Mouse (Mus musculus): Measurements from ENCODE around the gene Ugt1a7c. TPM values are rescaled to one million over a fixed set of nuclear protein-coding genes. Genes with fewer than 3 reads are reported as not detected.

The Ugt1a7c gene
- polyA plus RNA-seq, 1 experiment from 2014 or later: 33.9 TPM

- Histone ChIP-seq H3K27me3 (ENCODE audit: control insufficient read depth, insufficient read depth, low read length) (no peaks in the 10 kb centered on the region), H3K4me2 (replicated peaks; ENCODE audit: low read depth) (no peak overlapping the region), H3K9me3 (ENCODE audit: control insufficient read depth, low read length) (peaks cover 48% of the 10 kb centered on the region), H3K9ac (ENCODE audit: low read length) (no peak overlapping the region), H3K27ac (replicated peaks) (no peak overlapping the region), H3K36me3 (ENCODE audit: control insufficient read depth, insufficient read depth, low read length) (no peaks in the 10 kb centered on the region), H3K4me1 (replicated peaks; ENCODE audit: control insufficient read depth, insufficient read depth) (no peaks in the 10 kb centered on the region), H3K4me3 (ENCODE audit: low read depth, low read length) (no peak overlapping the region)
- WGBS: 75% methylated on average over 6 of the region's 6 CpGs
- no peak for DNase-seq (ENCODE audit: low spot score)
- no peak; the same call in 1 of the 2 replicates for ATAC-seq (ENCODE audit: low FRiP score, low TSS enrichment)
- TF ChIP-seq CTCF (IDR thresholded peaks at IDR 0.05; ENCODE audit: low read depth): no peak
- TF ChIP-seq EP300 (optimal IDR thresholded peaks at IDR 0.05): no peak
Observed at GRCm38 (mm10) chr1:88245881-88246280, 151.0 kb downstream of the Ugt1a7c start.

- no peak for TF ChIP-seq CTCF (IDR thresholded peaks at IDR 0.05; ENCODE audit: low read depth)
- no peak for TF ChIP-seq EP300 (optimal IDR thresholded peaks at IDR 0.05)
- Histone ChIP-seq H3K36me3 (ENCODE audit: control insufficient read depth, insufficient read depth, low read length) (no peaks in the 10 kb centered on the region), H3K9me3 (ENCODE audit: control insufficient read depth, low read length) (peaks cover 47% of the 10 kb centered on the region), H3K27ac (replicated peaks) (no peak overlapping the region), H3K9ac (ENCODE audit: low read length) (no peak overlapping the region), H3K4me2 (replicated peaks; ENCODE audit: low read depth) (no peak overlapping the region), H3K4me1 (replicated peaks; ENCODE audit: control insufficient read depth, insufficient read depth) (no peaks in the 10 kb centered on the region), H3K27me3 (ENCODE audit: control insufficient read depth, insufficient read depth, low read length) (no peaks in the 10 kb centered on the region), H3K4me3 (ENCODE audit: low read depth, low read length) (no peak overlapping the region)
- ATAC-seq (ENCODE audit: low FRiP score, low TSS enrichment) (no peak), DNase-seq (ENCODE audit: low spot score) (no peak)
- WGBS: 46% methylated on average over 6 of the region's 6 CpGs
Observed at GRCm38 (mm10) chr1:88246386-88246785, 151.5 kb downstream of the Ugt1a7c start.

DNA sequence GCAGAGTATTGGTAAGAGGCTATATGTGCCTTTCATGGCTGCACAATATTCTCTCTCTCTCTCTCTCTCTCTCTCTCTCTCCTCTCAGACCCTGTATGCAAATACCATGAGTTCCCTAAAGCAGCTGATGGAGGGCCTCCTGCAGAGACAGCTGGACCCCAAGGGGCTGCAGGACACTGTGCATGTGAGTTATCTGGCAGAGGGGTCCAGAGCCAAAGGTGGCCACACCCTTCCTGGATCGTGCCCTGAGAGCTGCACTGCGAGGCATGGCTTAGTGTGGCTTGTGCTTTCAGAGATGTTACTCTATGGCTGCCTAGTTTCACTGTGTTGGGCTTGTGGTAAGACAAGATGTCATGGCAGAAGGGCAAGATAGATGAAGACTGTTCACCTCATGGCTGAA lies 152.8 kb downstream of the Ugt1a7c start:
- Histone ChIP-seq H3K36me3 (ENCODE audit: control insufficient read depth, insufficient read depth, low read length) (no peaks in the 10 kb centered on the region), H3K27me3 (ENCODE audit: control insufficient read depth, insufficient read depth, low read length) (no peaks in the 10 kb centered on the region), H3K4me1 (replicated peaks; ENCODE audit: control insufficient read depth, insufficient read depth) (no peaks in the 10 kb centered on the region), H3K27ac (replicated peaks) (no peak overlapping the region), H3K9ac (ENCODE audit: low read length) (no peak overlapping the region), H3K4me3 (ENCODE audit: low read depth, low read length) (no peak overlapping the region), H3K9me3 (ENCODE audit: control insufficient read depth, low read length) (peaks cover 42% of the 10 kb centered on the region), H3K4me2 (replicated peaks; ENCODE audit: low read depth) (no peak overlapping the region)
- WGBS: 43% methylated on average over 2 of the region's 2 CpGs
- ATAC-seq (ENCODE audit: low FRiP score, low TSS enrichment) (no peak), DNase-seq (ENCODE audit: low spot score) (no peak)
- TF ChIP-seq EP300 (optimal IDR thresholded peaks at IDR 0.05) (no peak), CTCF (IDR thresholded peaks at IDR 0.05; ENCODE audit: low read depth) (no peak)

GRCm38 (mm10) chr1:88248658-88249057 lies 153.8 kb downstream of the Ugt1a7c start:
- Histone ChIP-seq H3K9ac (ENCODE audit: low read length) (no peak overlapping the region), H3K36me3 (ENCODE audit: control insufficient read depth, insufficient read depth, low read length) (no peaks in the 10 kb centered on the region), H3K4me3 (ENCODE audit: low read depth, low read length) (no peak overlapping the region), H3K27me3 (ENCODE audit: control insufficient read depth, insufficient read depth, low read length) (no peaks in the 10 kb centered on the region), H3K4me1 (replicated peaks; ENCODE audit: control insufficient read depth, insufficient read depth) (no peaks in the 10 kb centered on the region), H3K4me2 (replicated peaks; ENCODE audit: low read depth) (no peak overlapping the region), H3K9me3 (ENCODE audit: control insufficient read depth, low read length) (peaks cover 40% of the 10 kb centered on the region), H3K27ac (replicated peaks) (no peak overlapping the region)
- ATAC-seq (ENCODE audit: low FRiP score, low TSS enrichment) (no peak), DNase-seq (ENCODE audit: low spot score) (no peak)
- TF ChIP-seq EP300 (optimal IDR thresholded peaks at IDR 0.05) (no peak), CTCF (IDR thresholded peaks at IDR 0.05; ENCODE audit: low read depth) (no peak)
- WGBS: 65% methylated on average over 4 of the region's 4 CpGs

GRCm38 (mm10) chr1:88249596-88249995 lies 154.7 kb downstream of the Ugt1a7c start:
- DNase-seq (ENCODE audit: low spot score) (no peak), ATAC-seq (ENCODE audit: low FRiP score, low TSS enrichment) (no peak)
- TF ChIP-seq EP300 (optimal IDR thresholded peaks at IDR 0.05): no peak
- Histone ChIP-seq H3K9ac (ENCODE audit: low read length) (no peak overlapping the region), H3K27me3 (ENCODE audit: control insufficient read depth, insufficient read depth, low read length) (no peaks in the 10 kb centered on the region), H3K9me3 (ENCODE audit: control insufficient read depth, low read length) (peaks cover 39% of the 10 kb centered on the region), H3K4me3 (ENCODE audit: low read depth, low read length) (no peak overlapping the region), H3K4me2 (replicated peaks; ENCODE audit: low read depth) (no peak overlapping the region), H3K36me3 (ENCODE audit: control insufficient read depth, insufficient read depth, low read length) (no peaks in the 10 kb centered on the region), H3K27ac (replicated peaks) (no peak overlapping the region), H3K4me1 (replicated peaks; ENCODE audit: control insufficient read depth, insufficient read depth) (no peaks in the 10 kb centered on the region)
- 77% methylated on average over 7 of the region's 7 CpGs for WGBS

- H3K4me3 ChIP-seq (ENCODE audit: low read depth, low read length): no peak overlapping the region
- H3K27me3 ChIP-seq (ENCODE audit: control insufficient read depth, insufficient read depth, low read length): no peaks in the 10 kb centered on the region
- TF ChIP-seq EP300 (optimal IDR thresholded peaks at IDR 0.05) (no peak), CTCF (IDR thresholded peaks at IDR 0.05; ENCODE audit: low read depth) (no peak)
- H3K9me3 ChIP-seq (ENCODE audit: control insufficient read depth, low read length): peaks cover 40% of the 10 kb centered on the region
- 77% methylated on average over 5 of the region's 5 CpGs for WGBS
- H3K36me3 ChIP-seq (ENCODE audit: control insufficient read depth, insufficient read depth, low read length): no peaks in the 10 kb centered on the region
- no peak overlapping the region for H3K9ac ChIP-seq (ENCODE audit: low read length)
- H3K4me1 ChIP-seq (replicated peaks; ENCODE audit: control insufficient read depth, insufficient read depth): no peaks in the 10 kb centered on the region
- no peak for DNase-seq (ENCODE audit: low spot score)
- H3K4me2 ChIP-seq (replicated peaks; ENCODE audit: low read depth): no peak overlapping the region
- no peak for ATAC-seq (ENCODE audit: low FRiP score, low TSS enrichment)
- H3K27ac ChIP-seq (replicated peaks): no peak overlapping the region
Observed at GRCm38 (mm10) chr1:88250023-88250422, 155.2 kb downstream of the Ugt1a7c start.

Measured in stomach, postnatal 0 days (tissue).